Mouse (Mus musculus) hindlimb bud, embryonic 11.5 days (tissue): ENCODE results near the gene Ddi1.
"Not testable (repeated sequence)": the region's sequence is repeated elsewhere in the genome, so short reads cannot be mapped to it uniquely, and the experiment has no call there.

Experiments
- DNase-seq: peaks from one replicate; pipeline ENCODE4 v3.0.0-alpha.2; 2012; ENCODE audit warnings: low read depth, low spot score; ENCODE audit errors: extremely low spot score

The Ddi1 gene

DNA sequence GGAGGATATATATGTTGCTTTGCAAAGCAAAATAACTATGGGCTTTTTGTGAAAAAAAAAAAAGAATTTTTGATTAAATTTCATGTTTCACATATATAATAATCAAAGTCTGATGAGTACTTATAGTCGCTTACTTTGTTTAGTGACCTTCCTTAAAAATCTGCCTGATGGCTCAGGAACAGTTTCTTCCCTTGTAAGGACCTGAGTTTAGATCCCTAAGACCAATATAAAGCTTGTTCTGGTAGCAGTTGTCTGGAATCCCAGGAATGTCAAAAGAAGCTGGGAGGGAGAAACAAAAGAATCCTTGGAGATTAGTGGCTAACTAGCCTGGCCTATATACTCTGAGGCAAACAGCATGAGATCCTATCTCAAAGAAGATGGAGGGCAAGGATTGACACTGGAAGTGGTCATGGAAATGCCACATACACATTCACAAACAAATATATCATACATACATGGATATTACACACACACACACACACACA lies at the start of gene Ddi1:
TSS of gene Ddi1 (minus strand) at position 51 of the 485 bp plus-strand sequence.
- DNase-seq = no peak

- DNase-seq = no peak
Observed at GRCm38 (mm10) chr9:6317114-6317513, 47.5 kb upstream of the Ddi1 start.

DNA sequence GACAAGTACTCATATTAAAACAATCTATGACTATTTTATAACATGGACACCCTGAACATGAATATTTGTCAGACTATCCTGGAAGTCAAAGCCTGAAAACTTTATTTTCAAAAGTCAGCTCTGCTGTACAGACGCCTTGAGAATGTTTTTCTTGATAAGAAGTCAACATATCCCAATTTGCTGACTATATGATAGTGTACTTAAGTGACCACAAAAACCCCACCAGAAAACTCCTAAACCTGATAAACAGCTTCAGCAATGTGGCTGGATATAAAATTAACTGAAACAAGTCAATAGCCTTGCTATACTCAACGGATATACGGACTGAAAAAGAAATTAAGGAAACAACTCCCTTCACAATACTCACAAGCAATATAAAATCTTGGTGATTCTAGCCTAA lies 36.2 kb upstream of the Ddi1 start:
- no peak for DNase-seq

DNA sequence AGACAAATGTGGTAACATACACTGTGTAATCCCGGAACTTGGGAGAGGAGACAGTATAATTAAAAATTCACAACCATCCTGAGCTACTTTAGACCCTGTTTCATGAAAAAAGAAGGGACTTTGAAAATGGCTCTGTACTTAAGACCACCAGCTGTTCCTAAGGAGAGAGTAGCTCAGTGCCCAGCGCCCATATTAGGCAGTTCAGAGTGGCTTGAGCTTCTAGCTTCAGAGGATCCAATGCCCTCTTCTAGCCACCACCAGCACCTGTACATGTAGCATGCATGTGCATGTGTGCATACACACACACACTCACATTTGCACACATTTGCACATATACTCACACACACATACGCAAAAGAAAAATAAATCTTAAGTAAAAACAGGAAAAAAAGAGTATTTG lies 34.9 kb upstream of the Ddi1 start:
- DNase-seq = no peak

DNA sequence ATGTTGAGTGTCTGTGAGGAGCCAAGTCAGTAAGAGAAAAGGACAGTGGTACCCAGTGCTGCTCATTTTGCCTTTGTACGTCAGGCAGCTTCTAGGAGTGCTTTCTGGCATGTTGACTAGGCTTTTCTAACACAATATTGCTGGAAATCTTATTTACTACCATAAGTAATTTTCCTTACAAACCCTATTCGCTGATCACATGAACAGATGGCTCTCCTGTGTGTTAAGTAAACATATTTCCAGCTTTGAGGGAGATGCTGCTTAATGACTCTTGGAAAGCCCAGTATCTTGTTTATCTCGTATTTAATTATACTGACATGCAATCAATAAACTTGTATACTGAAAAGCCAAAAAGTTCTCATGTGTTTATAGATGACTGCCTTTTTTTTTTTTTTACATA lies 32.4 kb upstream of the Ddi1 start:
- DNase-seq = no peak

GRCm38 (mm10) chr9:6298547-6298946 lies 28.9 kb upstream of the Ddi1 start:
- DNase-seq = no peak

DNA sequence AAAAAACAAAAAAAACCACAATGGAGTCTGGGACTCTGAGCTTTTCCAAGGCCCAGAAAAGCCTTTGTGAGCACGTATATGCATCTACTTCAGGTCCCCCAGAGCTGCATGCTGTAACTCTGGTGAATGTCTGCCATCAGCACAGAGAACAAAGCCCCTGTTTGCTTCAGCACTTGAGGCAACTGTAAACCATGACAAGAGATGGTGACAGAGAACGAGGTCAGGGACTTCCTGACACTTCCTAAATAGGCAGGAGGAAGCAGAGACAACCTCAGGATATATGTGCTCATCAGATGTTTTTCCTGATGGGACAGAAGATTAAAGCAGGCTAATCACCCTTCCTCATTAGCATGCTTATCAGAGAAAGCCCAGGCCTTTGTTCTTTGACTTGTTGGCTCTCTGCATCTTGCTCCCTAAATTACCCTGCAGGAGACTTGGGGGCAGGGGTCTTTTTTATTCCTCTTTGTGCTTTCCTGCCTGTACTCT lies 19.6 kb upstream of the Ddi1 start:
- DNase-seq = no peak

GRCm38 (mm10) chr9:6286770-6287169 lies 17.1 kb upstream of the Ddi1 start:
- no peak for DNase-seq

- no peak for DNase-seq
Observed at GRCm38 (mm10) chr9:6277526-6277925, 7.9 kb upstream of the Ddi1 start.

- DNase-seq = no peak
Observed at GRCm38 (mm10) chr9:6276395-6276794, 6.7 kb upstream of the Ddi1 start.

- DNase-seq = no peak
Observed at GRCm38 (mm10) chr9:6264820-6265219, 4.8 kb downstream of the Ddi1 start.

DNA sequence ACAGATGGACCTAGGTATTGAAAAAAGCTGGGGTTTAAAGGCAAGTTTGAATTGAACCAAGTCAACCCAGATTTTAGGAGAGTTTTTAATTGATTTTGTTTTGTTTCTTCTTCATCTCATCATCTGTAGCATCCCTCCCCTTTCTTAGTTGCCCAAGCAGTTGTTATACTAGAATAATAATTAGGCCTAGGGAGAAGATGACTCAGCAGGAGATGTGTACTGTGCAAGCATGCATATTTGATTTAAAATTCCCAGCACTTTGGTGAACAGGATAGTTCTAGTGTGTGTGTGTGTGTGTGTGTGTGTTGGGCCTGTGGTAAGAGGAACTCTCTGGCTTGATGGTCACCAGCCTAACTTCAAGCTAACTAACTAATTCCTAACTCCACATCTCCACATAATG lies 12.6 kb downstream of the Ddi1 start:
- DNase-seq = no peak

DNA sequence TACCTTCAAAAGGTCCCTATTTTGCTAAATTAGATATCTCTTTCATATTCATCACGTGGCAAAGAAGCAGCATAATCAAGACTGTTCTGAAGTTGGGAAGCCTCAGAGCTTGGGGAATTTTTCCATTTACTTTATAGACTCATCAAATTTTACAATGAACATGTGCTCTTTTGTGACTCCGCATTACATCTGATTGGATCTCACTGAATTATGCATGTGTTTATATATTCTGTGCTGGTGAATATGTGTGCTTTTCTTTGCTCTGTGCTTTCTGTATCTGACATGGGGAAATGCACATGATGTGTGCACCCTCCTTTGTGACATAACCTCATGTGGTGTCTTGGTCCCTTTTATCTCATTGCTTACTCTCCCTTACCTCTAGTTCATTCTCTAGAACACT lies 17.7 kb downstream of the Ddi1 start:
- DNase-seq = no peak

- DNase-seq = no peak
Observed at GRCm38 (mm10) chr9:6250320-6250719, 19.3 kb downstream of the Ddi1 start.

DNA sequence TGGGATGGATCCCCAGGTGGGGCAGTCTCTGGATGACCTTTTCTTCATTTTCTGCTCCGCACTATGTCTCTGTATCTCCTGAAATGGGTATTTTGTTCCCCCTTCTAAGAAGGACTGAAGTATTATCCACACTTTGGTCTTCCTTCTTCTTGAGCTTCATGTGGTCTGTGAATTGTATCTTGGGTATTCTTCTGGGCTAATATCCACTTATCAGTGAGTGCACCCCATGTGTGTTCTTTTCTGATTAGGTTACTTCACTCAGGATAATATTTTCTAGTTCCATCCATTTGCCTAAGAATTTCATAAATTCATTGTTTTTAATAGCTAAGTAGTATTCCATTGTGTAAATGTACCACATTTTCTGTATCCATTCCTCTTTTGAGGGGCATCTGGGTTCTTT lies 33.7 kb downstream of the Ddi1 start:
- not testable (repeated sequence) for DNase-seq

GRCm38 (mm10) chr9:6217505-6217904 lies 52.1 kb downstream of the Ddi1 start:
- DNase-seq = no peak

GRCm38 (mm10) chr9:6212862-6213261 lies 56.8 kb downstream of the Ddi1 start:
- no peak for DNase-seq
